Mouse (Mus musculus) hindbrain, embryonic 14.5 days (tissue): ENCODE measurements around the gene Ddx11. TPM values are rescaled to one million over a fixed set of nuclear protein-coding genes. Genes with fewer than 3 reads are reported as not detected.
"Not testable (repeated sequence)": the region's sequence is repeated elsewhere in the genome, so short reads cannot be mapped to it uniquely, and the experiment has no call there.

Experiments
- ATAC-seq: fragments of 200-750 bp; cut with Nextera tagmentation; 2 replicates; pipeline ENCODE4 v1.8.0; 2017; ENCODE audit warnings: moderate number of reproducible peaks, mild to moderate bottlenecking, moderate TSS enrichment, moderate library complexity; ENCODE audit not compliant: low FRiP score
- DNase-seq: peaks from one replicate; pipeline ENCODE4 v3.0.0-alpha.2; 2015; ENCODE audit warnings: low spot score
- H3K27ac ChIP-seq: fragments of 300-500 bp; sonication (generic); 2 replicates; pipeline ENCODE4 v1.5.1; 2014; ENCODE audit warnings: mild to moderate bottlenecking, moderate library complexity
- H3K27me3 ChIP-seq: fragments of 300-500 bp; sonication (generic); 2 replicates; pipeline ENCODE4 v1.6.1; 2014; ENCODE audit warnings: mild to moderate bottlenecking, low read length, mixed read lengths; ENCODE audit not compliant: control insufficient read depth, insufficient read depth
- H3K36me3 ChIP-seq: fragments of 300-500 bp; sonication (generic); replicated peaks from 2 replicates; pipeline ENCODE4 v1.6.1; 2014; ENCODE audit not compliant: control insufficient read depth, insufficient read depth
- H3K4me1 ChIP-seq: fragments of 300-500 bp; sonication (generic); replicated peaks from 2 replicates; pipeline ENCODE4 v1.6.1; 2014; ENCODE audit warnings: antibody characterized with exemption, low read length, mixed read lengths; ENCODE audit not compliant: control insufficient read depth, insufficient read depth
- H3K4me2 ChIP-seq: fragments of 300-500 bp; sonication (generic); replicated peaks from 2 replicates; pipeline ENCODE4 v1.6.1; 2014; ENCODE audit warnings: mild to moderate bottlenecking, moderate library complexity
- H3K4me3 ChIP-seq: fragments of 300-500 bp; sonication (generic); replicated peaks from 2 replicates; pipeline ENCODE4 v1.5.1; 2014; ENCODE audit warnings: mild to moderate bottlenecking, low read length
- H3K9ac ChIP-seq: fragments of 300-500 bp; sonication (generic); 2 replicates; pipeline ENCODE4 v1.6.1; 2014
- H3K9me3 ChIP-seq: fragments of 300-500 bp; sonication (generic); 2 replicates; pipeline ENCODE4 v1.6.1; 2016; ENCODE audit warnings: low read length; ENCODE audit not compliant: control insufficient read depth
- WGBS: fragments of 180-500 bp; shearing (Covaris S2); extraction: QIAGEN DNeasy Blood & Tissue Kit; methylation state at CpG from one replicate; pipeline ENCODE4 v1.1.7; 2014; 5-methylcytosine and 5-hydroxymethylcytosine counted together
- polyA plus RNA-seq: library from polyadenylated mRNA; unstranded; fragments of >200 nt; fragmentation: Nextera tagmentation; extraction: Ambion mirVana; gene quantifications from 2 replicates; pipeline ENCODE4 v1.2.1, GENCODE M21; 2014

The Ddx11 gene
- polyA plus RNA-seq, 1 experiment from 2014 or later, result 4.1 TPM

- H3K27ac ChIP-seq, H3K4me2 ChIP-seq, H3K4me3 ChIP-seq, H3K4me1 ChIP-seq, H3K9me3 ChIP-seq, H3K9ac ChIP-seq, DNase-seq, H3K27me3 ChIP-seq, H3K36me3 ChIP-seq: not testable (repeated sequence)
- WGBS, result 66% methylated on average over 5 of the region's 8 CpGs
- ATAC-seq, result peak; percentile 68
Measured at GRCm38 (mm10) chr17:66152706-66153662, 29.7 kb downstream of the Ddx11 start.

GRCm38 (mm10) chr17:66153735-66154423 lies 30.6 kb downstream of the Ddx11 start:
- 87% methylated on average over 4 of the region's 4 CpGs for WGBS
- DNase-seq, H3K9me3 ChIP-seq, H3K4me1 ChIP-seq, H3K4me3 ChIP-seq, H3K27ac ChIP-seq, H3K4me2 ChIP-seq, H3K27me3 ChIP-seq, ATAC-seq, H3K9ac ChIP-seq, H3K36me3 ChIP-seq: not testable (repeated sequence)

- no peak for DNase-seq
- no peak overlapping the region for H3K9ac ChIP-seq
- no peaks in the 10 kb centered on the region for H3K27me3 ChIP-seq
- no peak overlapping the region for H3K4me2 ChIP-seq
- H3K4me1 ChIP-seq, result no peaks in the 10 kb centered on the region
- H3K36me3 ChIP-seq, result 0 out of 2 replicates have a peak, but pooled peaks cover 4% of the 10 kb centered on the region
- WGBS, result 81% methylated on average over 2 of the region's 2 CpGs
- H3K4me3 ChIP-seq, result no peak overlapping the region
- no peak overlapping the region for H3K27ac ChIP-seq
- ATAC-seq, result no peak
- H3K9me3 ChIP-seq, result no peaks in the 10 kb centered on the region
Measured at GRCm38 (mm10) chr17:66154876-66155275, 31.6 kb downstream of the Ddx11 start.

DNA sequence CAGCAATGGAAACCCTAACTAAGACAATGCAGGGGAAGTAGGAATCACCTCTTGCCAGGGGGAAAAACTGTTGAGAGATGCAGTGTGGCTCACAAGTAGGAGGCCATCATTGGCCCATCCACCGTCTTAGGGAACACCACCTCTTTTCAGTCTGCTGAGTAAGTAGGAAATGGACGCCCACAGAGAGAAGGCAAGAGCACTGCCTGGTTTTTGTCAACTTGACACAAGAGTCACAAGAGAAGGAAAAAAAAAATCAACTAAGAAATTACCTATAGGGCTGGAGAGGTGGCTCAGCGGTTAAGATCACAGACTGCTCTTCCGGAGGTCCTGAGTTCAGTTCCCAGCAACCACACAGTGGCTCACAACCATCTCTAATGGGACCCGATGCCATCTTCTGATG lies 35.0 kb downstream of the Ddx11 start:
- Histone ChIP-seq H3K27ac (no peak overlapping the region), H3K4me2 (no peak overlapping the region), H3K27me3 (no peaks in the 10 kb centered on the region), H3K9me3 (no peaks in the 10 kb centered on the region), H3K36me3 (no peaks in the 10 kb centered on the region), H3K4me3 (no peak overlapping the region), H3K9ac (no peak overlapping the region), H3K4me1 (no peaks in the 10 kb centered on the region)
- no peak for ATAC-seq
- DNase-seq, result no peak
- 92% methylated on average over 5 of the region's 5 CpGs for WGBS

DNA sequence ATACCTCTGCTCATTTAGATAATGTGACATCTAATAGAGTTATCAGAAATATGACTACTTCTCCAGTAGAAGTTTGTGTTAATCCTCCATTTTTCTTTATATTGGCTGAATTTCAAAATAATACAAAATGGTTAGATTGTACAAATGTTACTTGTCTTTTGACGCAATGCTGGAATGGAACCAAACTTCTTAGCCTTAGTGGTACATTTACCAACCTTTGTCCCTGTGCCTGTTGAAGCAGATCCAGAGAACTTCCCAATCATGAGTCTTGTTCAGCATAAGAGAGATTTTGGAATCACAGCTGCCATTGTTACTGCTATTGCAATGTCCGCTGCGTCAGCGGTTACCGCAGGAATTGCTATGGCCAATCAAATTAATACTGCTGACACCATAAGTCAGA lies 43.8 kb downstream of the Ddx11 start:
- not testable (repeated sequence) for H3K9me3 ChIP-seq, H3K27me3 ChIP-seq, DNase-seq, H3K4me1 ChIP-seq, H3K27ac ChIP-seq, ATAC-seq, H3K4me2 ChIP-seq, H3K4me3 ChIP-seq, H3K36me3 ChIP-seq, H3K9ac ChIP-seq
- 98% methylated on average over 5 of the region's 5 CpGs for WGBS

DNA sequence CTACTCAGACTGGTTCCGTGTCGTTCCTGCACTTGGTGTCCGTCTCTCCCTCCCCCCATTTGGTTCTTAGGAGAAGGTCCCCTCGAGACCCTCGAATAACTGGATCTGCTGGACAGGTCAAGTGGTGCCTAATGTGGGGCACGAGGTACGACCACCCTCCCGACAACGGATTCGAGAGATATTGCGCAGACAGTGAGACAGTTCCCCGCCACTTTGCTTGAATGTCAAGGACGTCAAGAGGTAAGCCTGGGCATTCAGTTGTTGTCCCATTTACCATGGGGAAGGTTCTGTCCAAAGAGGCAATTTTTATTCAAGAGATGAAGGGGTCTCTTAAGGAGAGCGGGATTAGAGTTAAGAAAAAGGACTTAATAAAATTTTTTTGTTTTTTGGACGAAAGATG lies 47.7 kb downstream of the Ddx11 start:
- not testable (repeated sequence) for H3K4me1 ChIP-seq, H3K27me3 ChIP-seq, H3K27ac ChIP-seq, H3K4me3 ChIP-seq, H3K36me3 ChIP-seq, H3K9me3 ChIP-seq, H3K9ac ChIP-seq, DNase-seq, ATAC-seq, H3K4me2 ChIP-seq
- 94% methylated on average over 15 of the region's 15 CpGs for WGBS

GRCm38 (mm10) chr17:66190577-66190976 lies 67.3 kb downstream of the Ddx11 start:
- Histone ChIP-seq H3K27ac (no peak overlapping the region), H3K9me3 (no peaks in the 10 kb centered on the region), H3K4me2 (no peak overlapping the region), H3K36me3 (no peaks in the 10 kb centered on the region), H3K9ac (no peak overlapping the region), H3K4me3 (no peak overlapping the region), H3K27me3 (no peaks in the 10 kb centered on the region), H3K4me1 (no peaks in the 10 kb centered on the region)
- no peak for ATAC-seq
- no peak for DNase-seq
- 90% methylated on average over 8 of the region's 8 CpGs for WGBS

DNA sequence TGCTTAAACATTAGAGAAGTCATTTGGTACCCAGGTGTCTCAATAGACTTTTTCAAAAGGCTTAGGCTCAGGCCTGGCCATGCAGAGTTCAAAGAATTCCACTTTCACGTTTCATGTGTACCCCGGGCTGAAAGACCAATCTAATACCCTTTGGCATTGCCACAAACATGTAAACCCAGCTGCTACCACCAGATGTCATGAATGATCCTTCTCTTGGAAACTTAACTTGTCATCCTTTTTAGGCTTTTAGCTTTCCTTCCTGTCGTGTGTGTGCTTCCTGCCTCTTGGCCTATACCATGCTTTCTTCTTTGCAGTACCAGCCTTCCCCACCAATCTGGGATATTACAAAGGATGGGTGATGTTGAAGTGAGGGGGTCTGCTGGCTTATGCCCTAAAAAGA lies 73.7 kb downstream of the Ddx11 start:
- ATAC-seq (no peak), DNase-seq (peak; percentile 49)
- no peak overlapping the region for H3K9ac ChIP-seq
- no peak overlapping the region for H3K4me2 ChIP-seq
- no peaks in the 10 kb centered on the region for H3K4me1 ChIP-seq
- H3K27ac ChIP-seq, result no peak overlapping the region
- no peak overlapping the region for H3K4me3 ChIP-seq
- H3K27me3 ChIP-seq, result no peaks in the 10 kb centered on the region
- WGBS, result 64% methylated on average over 3 of the region's 3 CpGs
- no peaks in the 10 kb centered on the region for H3K36me3 ChIP-seq
- H3K9me3 ChIP-seq, result no peaks in the 10 kb centered on the region
